Mouse (Mus musculus): ENCODE results near the gene Prpf40b. TPM values are rescaled to one million over a fixed set of nuclear protein-coding genes. Genes with fewer than 3 reads are reported as not detected.

Prpf40b gene
- polyA plus RNA-seq, 1 experiment from 2014 or later: 71.2 TPM

DNA sequence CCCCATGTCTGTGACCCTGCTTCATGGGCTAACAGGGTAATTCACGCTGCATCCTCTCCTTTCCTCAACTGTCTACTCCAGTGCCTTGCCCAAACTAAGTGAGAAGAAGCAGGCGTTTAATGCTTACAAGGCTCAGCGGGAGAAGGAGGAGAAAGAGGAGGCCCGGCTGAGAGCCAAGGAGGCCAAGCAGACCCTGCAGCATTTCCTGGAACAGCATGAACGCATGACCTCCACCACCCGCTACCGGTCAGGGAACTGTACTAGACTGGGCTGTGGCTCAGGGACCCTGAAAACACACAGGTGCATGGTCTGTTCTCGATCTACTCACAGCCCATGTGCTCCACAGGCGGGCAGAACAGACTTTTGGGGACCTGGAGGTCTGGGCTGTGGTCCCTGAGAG lies 12.6 kb downstream of the Prpf40b start:
- WGBS: 91% methylated on average over 9 of the region's 9 CpGs
- no peaks in the 10 kb centered on the region for H3K9me3 ChIP-seq (replicated peaks)

DNA sequence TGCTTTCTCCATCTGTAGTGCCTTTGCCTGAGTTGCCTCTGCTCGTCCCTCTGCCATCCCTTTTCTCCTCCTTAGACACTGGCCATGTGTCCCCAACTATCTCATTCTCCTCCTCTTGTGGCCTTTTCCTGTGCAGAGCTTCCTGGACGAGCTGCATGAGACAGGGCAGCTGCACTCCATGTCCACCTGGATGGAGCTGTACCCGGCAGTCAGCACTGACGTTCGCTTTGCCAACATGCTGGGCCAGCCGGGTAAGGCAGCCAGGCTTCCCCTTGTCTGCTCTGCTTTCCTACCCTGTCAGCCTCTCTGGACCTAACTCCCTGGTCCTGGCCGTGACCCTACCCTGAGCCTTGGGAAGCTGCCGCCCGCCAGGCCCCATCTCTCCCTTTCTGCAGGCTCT lies 14.7 kb downstream of the Prpf40b start:
- WGBS: 93% methylated on average over 9 of the region's 9 CpGs
- no peaks in the 10 kb centered on the region for H3K9me3 ChIP-seq (replicated peaks)
- no peak for DNase-seq (ENCODE audit: low spot score)
- no peaks in the 10 kb centered on the region for H3K27me3 ChIP-seq (ENCODE audit: low read depth, poor library complexity, severe bottlenecking)
- 0 out of 2 replicates have a peak, but pooled peaks cover 2% of the 10 kb centered on the region for H3K4me1 ChIP-seq
- no peak overlapping the region for H3K27ac ChIP-seq
- peaks cover 100% of the 10 kb centered on the region for H3K36me3 ChIP-seq
- no peak overlapping the region for H3K4me3 ChIP-seq

More for the DNA sequence above, 12.6 kb downstream of the Prpf40b start:
- H3K27ac ChIP-seq: no peak overlapping the region
- H3K27me3 ChIP-seq (ENCODE audit: low read depth, poor library complexity, severe bottlenecking): no peaks in the 10 kb centered on the region
- no peak for DNase-seq (ENCODE audit: low spot score)
- no peaks in the 10 kb centered on the region for H3K4me1 ChIP-seq
- no peak overlapping the region for H3K4me3 ChIP-seq
- H3K36me3 ChIP-seq: peaks cover 99% of the 10 kb centered on the region

DNA sequence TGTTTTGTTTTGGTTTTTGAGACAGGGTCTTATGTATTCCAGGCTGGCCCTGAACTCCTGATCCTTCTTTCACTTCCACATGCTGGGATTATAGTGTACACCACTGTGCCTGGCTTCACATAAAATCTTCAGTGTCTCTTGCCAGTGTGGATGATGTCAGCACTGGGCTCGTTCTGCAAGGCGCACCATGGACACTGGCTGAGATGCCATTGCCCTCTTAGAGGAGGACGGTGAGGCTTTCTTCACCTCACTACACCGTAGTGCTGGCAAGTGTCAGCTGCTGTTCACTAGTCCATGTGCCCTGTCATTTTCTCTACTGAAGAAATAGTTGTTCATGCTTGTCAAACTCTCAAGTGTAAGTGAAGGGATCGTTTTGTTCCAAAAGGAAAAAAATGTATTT lies 15.7 kb downstream of the Prpf40b start:
- no peaks in the 10 kb centered on the region for H3K9me3 ChIP-seq (replicated peaks)
- no peak overlapping the region for H3K27ac ChIP-seq
- H3K4me3 ChIP-seq: no peak overlapping the region
- WGBS: 96% methylated on average over 5 of the region's 5 CpGs
- 0 out of 2 replicates have a peak, but pooled peaks cover 6% of the 10 kb centered on the region for H3K4me1 ChIP-seq
- DNase-seq (ENCODE audit: low spot score): no peak
- no peaks in the 10 kb centered on the region for H3K27me3 ChIP-seq (ENCODE audit: low read depth, poor library complexity, severe bottlenecking)
- H3K36me3 ChIP-seq: peaks cover 100% of the 10 kb centered on the region

DNA sequence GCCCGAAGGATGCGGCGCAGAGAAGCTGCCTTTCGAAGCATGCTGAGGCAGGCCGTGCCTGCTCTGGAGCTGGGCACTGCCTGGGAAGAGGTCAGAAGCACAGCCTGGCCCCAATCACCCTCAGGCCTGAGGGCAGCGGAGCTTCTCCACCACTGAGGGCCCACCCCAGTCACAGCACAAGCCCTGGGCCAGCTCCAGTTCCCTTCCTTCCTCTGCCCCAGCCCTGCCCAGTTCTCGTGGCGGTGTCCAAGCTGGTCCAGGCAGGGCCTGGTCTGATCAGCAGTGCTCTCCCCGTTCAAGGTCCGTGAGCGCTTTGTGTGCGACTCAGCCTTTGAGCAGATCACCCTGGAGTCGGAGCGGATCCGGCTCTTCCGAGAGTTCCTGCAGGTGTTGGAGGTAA lies 20.0 kb downstream of the Prpf40b start:
- H3K36me3 ChIP-seq: peaks cover 99% of the 10 kb centered on the region
- DNase-seq (ENCODE audit: low spot score): no peak
- 96% methylated on average over 16 of the region's 16 CpGs for WGBS
- H3K4me3 ChIP-seq: no peak overlapping the region
- no peaks in the 10 kb centered on the region for H3K27me3 ChIP-seq (ENCODE audit: low read depth, poor library complexity, severe bottlenecking)
- 0 out of 2 replicates have a peak, but pooled peaks cover 6% of the 10 kb centered on the region for H3K4me1 ChIP-seq
- H3K27ac ChIP-seq: peak overlapping the region; percentile 33
- H3K9me3 ChIP-seq (replicated peaks): no peaks in the 10 kb centered on the region

DNA sequence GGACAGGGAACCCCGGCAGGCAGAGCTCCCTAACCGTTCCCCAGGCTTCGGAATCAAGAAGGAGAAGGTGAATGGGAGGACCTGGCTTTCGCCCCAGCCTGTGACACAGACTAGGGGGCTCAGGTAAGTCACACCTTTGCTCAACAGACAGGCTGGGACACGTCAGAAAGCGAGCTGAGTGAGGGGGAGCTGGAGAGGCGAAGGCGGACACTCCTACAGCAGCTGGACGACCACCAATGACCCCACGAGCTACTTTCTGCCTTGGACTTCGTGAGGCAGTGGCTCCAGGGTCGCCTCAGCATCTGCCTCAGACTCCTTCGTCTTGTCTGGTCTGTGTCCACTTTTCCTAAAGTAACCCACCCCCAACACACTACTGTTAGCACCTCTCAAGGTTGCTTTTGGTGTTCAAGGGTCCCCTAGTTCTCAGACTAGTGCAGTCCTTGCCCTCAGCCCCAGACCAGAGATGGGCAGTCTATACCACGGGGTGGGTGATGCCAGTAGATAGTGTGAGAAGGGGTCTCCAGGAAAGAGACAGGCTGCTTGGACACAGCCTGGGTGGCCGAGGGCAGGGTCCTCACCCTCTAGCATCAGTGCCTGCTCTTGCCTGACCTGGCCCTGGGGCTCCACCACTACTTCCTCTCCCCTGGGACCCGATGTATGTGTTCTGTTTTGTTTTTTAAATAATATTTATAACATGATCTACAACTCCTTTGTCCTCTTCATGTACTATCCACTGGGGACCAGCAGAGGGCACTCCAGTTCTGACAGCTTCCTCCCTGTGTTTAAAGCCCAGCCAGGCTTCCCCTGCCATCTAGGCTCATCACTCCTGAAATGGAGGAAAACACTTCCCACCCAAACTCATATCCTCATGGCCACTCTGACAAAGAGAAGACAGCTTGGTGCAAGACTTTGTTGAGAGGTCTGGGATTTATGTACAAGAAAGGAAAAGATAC lies 21.7 kb downstream of the Prpf40b start:
- 82% methylated on average over 16 of the region's 16 CpGs for WGBS
- Histone ChIP-seq H3K4me3 (no peak overlapping the region), H3K36me3 (peaks cover 99% of the 10 kb centered on the region), H3K9me3 (replicated peaks) (no peaks in the 10 kb centered on the region), H3K27me3 (ENCODE audit: low read depth, poor library complexity, severe bottlenecking) (no peaks in the 10 kb centered on the region), H3K4me1 (peaks cover 13% of the 10 kb centered on the region; the same call in 1 of the 2 replicates), H3K27ac (peak overlapping the region; percentile 85)
- peak; percentile 77 for DNase-seq (ENCODE audit: low spot score)

DNA sequence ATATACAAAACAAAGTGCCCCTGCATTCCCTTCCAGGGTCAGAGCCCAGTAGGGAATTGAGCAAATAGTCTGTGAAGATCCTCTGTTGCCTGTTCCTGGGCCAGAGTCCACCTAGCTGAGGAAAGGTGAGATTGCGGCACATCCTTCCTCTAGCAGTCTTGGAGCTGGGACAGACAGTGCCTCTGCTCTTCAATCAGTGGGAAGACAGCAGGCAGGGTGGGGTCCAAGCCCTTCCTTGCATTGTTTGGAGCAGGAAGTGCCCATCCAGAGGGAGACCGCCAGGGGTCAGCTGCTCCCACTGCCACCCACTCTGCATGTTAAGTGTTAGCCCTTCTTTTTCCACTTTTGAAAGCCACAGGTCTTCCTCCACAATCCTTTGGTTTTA lies 22.4 kb downstream of the Prpf40b start:
- WGBS: 85% methylated on average over 2 of the region's 2 CpGs
- DNase-seq (ENCODE audit: low spot score): no peak
- H3K27me3 ChIP-seq (ENCODE audit: low read depth, poor library complexity, severe bottlenecking): no peaks in the 10 kb centered on the region
- H3K4me1 ChIP-seq: peaks cover 13% of the 10 kb centered on the region; the same call in 1 of the 2 replicates
- H3K9me3 ChIP-seq (replicated peaks): no peaks in the 10 kb centered on the region
- peak overlapping the region; percentile 61 for H3K27ac ChIP-seq
- H3K36me3 ChIP-seq: peaks cover 99% of the 10 kb centered on the region
- H3K4me3 ChIP-seq: no peak overlapping the region

DNA sequence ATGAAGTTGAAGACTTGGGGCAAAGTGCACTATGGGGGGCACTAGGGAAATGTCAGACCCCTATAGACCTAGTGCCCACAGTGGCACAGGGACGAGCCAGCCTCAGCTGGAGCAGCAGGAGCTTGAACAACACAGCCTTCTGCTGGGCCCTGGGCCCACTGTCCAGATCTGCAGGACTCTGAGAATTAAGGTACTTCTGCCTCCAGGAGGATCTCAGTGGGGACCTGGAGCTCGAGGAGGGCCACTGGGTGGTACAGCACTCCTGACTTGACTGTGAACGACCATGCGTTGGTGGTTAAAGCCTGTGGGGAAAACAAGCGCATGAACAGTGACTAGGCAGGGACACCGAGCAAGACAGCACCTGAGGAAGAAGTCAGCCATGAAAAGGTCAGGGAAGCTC lies 23.2 kb downstream of the Prpf40b start:
- Histone ChIP-seq H3K9me3 (replicated peaks) (no peaks in the 10 kb centered on the region), H3K4me1 (peaks cover 13% of the 10 kb centered on the region; the same call in 1 of the 2 replicates), H3K36me3 (peaks cover 99% of the 10 kb centered on the region), H3K27me3 (ENCODE audit: low read depth, poor library complexity, severe bottlenecking) (no peaks in the 10 kb centered on the region), H3K27ac (peak overlapping the region; percentile 61; the same call in 1 of the 2 replicates), H3K4me3 (no peak overlapping the region)
- no peak for DNase-seq (ENCODE audit: low spot score)
- 91% methylated on average over 6 of the region's 6 CpGs for WGBS

DNA sequence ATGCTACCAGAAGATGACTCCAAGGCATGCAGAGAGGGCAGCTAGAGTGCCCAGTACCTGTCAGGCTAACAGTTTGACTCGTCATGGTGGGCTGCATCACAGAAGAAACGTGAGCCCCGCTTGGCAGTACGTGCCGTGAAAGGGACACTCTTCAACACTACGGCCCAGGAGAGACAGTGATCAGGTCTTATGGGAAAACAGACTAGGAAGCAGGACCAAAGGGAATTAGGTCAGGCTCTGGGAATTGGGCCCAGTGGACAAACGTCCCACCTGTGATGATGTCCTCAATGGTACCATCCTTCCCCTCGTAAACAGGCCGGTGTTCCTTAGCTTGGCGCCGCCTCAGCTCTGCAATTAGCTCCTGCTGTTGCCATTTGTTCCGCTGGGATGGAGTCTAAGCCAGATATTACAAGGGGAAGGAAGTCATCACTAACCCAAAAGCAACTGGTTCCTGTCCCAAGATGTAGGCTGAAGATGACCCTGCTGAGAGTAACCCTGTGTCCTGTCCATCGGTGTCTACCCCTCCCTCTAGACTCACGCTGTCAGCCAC lies 24.0 kb downstream of the Prpf40b start:
- Histone ChIP-seq H3K4me1 (peaks cover 16% of the 10 kb centered on the region; the same call in 1 of the 2 replicates), H3K4me3 (no peak overlapping the region), H3K27ac (peak overlapping the region; percentile 21; the same call in 1 of the 2 replicates), H3K9me3 (replicated peaks) (no peaks in the 10 kb centered on the region), H3K36me3 (peaks cover 99% of the 10 kb centered on the region), H3K27me3 (ENCODE audit: low read depth, poor library complexity, severe bottlenecking) (no peaks in the 10 kb centered on the region)
- WGBS: 87% methylated on average over 14 of the region's 14 CpGs
- no peak for DNase-seq (ENCODE audit: low spot score)

DNA sequence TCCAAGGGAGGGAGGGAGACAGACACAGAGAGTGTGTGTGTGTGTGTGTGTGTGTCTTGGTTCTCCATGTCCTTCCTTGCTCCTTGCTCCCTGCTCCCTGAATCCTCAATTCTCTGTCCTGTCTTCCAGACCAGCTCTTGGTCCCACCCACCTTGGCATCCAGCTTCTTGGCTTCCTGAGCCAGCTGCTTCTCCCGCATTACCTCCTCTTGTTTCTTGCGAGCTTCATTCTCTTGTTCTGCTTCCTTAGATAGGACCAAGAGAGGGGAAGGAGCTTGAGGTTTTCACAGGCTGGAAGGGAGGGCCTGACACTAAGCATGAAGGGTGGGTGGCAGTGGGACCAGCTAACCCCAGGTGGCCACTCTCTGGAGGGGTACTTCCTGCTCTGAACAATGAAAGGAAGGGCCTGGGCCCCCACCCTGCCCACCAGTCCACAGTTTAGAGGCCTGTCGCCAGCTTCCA lies 24.6 kb downstream of the Prpf40b start:
- peak overlapping the region; percentile 21; the same call in 1 of the 2 replicates for H3K27ac ChIP-seq
- DNase-seq (ENCODE audit: low spot score): no peak
- H3K9me3 ChIP-seq (replicated peaks): no peaks in the 10 kb centered on the region
- H3K4me3 ChIP-seq: no peak overlapping the region
- no peaks in the 10 kb centered on the region for H3K27me3 ChIP-seq (ENCODE audit: low read depth, poor library complexity, severe bottlenecking)
- H3K4me1 ChIP-seq: peaks cover 15% of the 10 kb centered on the region; the same call in 1 of the 2 replicates
- 79% methylated on average over 3 of the region's 3 CpGs for WGBS
- peaks cover 99% of the 10 kb centered on the region for H3K36me3 ChIP-seq

DNA sequence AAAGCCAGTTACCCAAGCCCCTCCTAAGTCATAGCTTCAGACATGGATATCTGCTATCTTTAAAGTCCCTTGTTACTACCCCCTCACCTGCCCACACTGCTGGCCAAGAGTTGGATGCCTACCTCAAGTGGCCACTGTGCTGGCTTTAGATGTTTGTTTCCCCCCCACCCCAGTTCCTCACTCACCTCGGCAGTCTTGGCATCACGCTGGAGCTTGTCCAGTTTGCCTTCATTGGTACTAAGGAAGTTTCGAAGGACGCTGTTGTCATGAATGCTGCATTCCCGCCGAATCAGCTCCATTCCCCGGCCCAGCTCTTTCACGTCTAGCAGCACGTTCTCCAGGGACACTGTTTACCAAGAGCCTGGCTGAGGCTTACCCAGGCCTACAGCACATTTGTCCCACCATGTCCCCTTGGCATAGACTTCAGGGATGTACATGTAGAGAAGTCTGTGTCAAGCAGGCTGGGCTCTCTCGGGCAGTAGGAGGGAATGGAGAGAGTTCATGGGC lies 25.3 kb downstream of the Prpf40b start:
- H3K27me3 ChIP-seq (ENCODE audit: low read depth, poor library complexity, severe bottlenecking): no peaks in the 10 kb centered on the region
- peaks cover 10% of the 10 kb centered on the region; the same call in 1 of the 2 replicates for H3K4me1 ChIP-seq
- peaks cover 99% of the 10 kb centered on the region for H3K36me3 ChIP-seq
- H3K9me3 ChIP-seq (replicated peaks): no peaks in the 10 kb centered on the region
- 91% methylated on average over 10 of the region's 10 CpGs for WGBS
- H3K4me3 ChIP-seq: no peak overlapping the region
- no peak for DNase-seq (ENCODE audit: low spot score)
- H3K27ac ChIP-seq: peak overlapping the region; percentile 43; the same call in 1 of the 2 replicates

DNA sequence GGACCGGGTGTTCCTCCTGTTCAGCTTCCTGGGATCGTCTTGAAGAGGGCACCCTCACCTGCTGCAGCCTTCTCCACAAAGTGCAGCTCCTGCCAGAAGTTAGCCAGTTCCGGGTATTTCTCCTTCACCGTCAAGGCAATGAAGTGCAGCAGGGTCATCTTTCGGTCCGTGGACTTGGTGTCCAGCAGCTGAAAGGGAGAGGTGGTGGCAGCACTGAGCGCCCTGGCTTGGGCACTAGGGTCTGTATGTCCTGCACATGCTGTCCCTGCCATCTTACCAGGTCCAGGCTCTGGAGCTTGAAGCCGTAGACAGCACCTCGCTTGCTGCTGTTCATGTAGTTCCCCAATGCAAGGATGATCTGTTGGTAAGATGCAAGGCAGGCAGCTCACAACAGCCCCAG lies 26.1 kb downstream of the Prpf40b start:
- H3K36me3 ChIP-seq: peaks cover 99% of the 10 kb centered on the region
- 83% methylated on average over 9 of the region's 9 CpGs for WGBS

DNA sequence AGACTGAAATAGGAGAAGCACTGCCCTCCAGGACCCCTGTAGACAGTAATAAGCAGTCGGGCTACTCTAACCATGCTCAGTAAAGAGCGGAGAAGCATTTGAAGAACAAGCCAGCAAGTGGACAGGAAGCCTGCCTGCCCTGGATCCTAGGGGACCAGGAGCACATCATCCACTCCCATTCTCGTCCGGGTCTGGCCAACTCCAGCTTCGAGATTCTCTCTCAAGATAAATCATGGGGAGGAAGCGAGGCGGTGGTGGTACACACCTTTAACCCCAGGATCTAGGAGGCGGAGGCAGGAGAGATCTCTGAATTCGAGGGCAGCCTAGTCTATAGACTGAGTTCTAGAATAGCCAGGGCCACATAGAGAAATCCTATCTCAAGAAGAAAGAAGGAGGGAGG lies 29.3 kb downstream of the Prpf40b start:
- DNase-seq (ENCODE audit: low spot score): no peak
- Histone ChIP-seq H3K27ac (no peak overlapping the region), H3K27me3 (ENCODE audit: low read depth, poor library complexity, severe bottlenecking) (no peaks in the 10 kb centered on the region), H3K36me3 (peaks cover 99% of the 10 kb centered on the region), H3K4me3 (no peak overlapping the region), H3K9me3 (replicated peaks) (no peaks in the 10 kb centered on the region; the same call in 1 of the 2 replicates), H3K4me1 (peaks cover 15% of the 10 kb centered on the region)
- 88% methylated on average over 9 of the region's 9 CpGs for WGBS

More for the DNA sequence above, 26.1 kb downstream of the Prpf40b start:
- no peak overlapping the region for H3K4me3 ChIP-seq
- no peaks in the 10 kb centered on the region for H3K27me3 ChIP-seq (ENCODE audit: low read depth, poor library complexity, severe bottlenecking)
- DNase-seq (ENCODE audit: low spot score): no peak
- H3K4me1 ChIP-seq: peaks cover 10% of the 10 kb centered on the region; the same call in 1 of the 2 replicates
- H3K27ac ChIP-seq: peak overlapping the region; percentile 43; the same call in 1 of the 2 replicates
- H3K9me3 ChIP-seq (replicated peaks): no peaks in the 10 kb centered on the region

Data from limb, embryonic 10.5 days (tissue).